Mouse (Mus musculus): Measurements from ENCODE around the gene Hoxd12.

GRCm38 (mm10) chr2:74655420-74655781 lies 19.4 kb upstream of the Hoxd12 start:
- no peak for TF ChIP-seq POLR2A (IDR thresholded peaks at IDR 0.05; ENCODE audit: control insufficient read depth in 1 of 2, insufficient read depth in 1 of 2, low read depth in 1 of 2, low read length in 2 of 2, poor library complexity in 1 of 2)
- no peak for TF ChIP-seq GABPA (IDR thresholded peaks at IDR 0.05; ENCODE audit: low read depth, low read length)
- no peak for TF ChIP-seq GATA1 (IDR thresholded peaks at IDR 0.05; ENCODE audit: low read depth, low read length)
- no peak for TF ChIP-seq CTCF (IDR thresholded peaks at IDR 0.05 in 2 of 3, conservative IDR thresholded peaks at IDR 0.05 in 1 of 3; ENCODE audit: control insufficient read depth in 1 of 3, insufficient read depth in 1 of 3, low read depth in 2 of 3, low read length in 3 of 3, poor library complexity in 1 of 3, severe bottlenecking in 1 of 3)
- no peak for TF ChIP-seq CHD1 (IDR thresholded peaks at IDR 0.05; ENCODE audit: low read depth, low read length)
- TF ChIP-seq USF1 (IDR thresholded peaks at IDR 0.05; ENCODE audit: low read depth, low read length): no peak
- TF ChIP-seq ELF1 (IDR thresholded peaks at IDR 0.05; ENCODE audit: low read depth, low read length): no peak
- no peak for TF ChIP-seq E2F4 (IDR thresholded peaks at IDR 0.05; ENCODE audit: borderline replicate concordance, low read depth, low read length)
- no peak for TF ChIP-seq TBP (IDR thresholded peaks at IDR 0.05; ENCODE audit: low read depth, low read length)
- TF ChIP-seq ZC3H11A (IDR thresholded peaks at IDR 0.05; ENCODE audit: low read depth, low read length): no peak
- TF ChIP-seq ZNF384 (IDR thresholded peaks at IDR 0.05; ENCODE audit: low read depth, low read length): no peak
- TF ChIP-seq MEF2A (IDR thresholded peaks at IDR 0.05; ENCODE audit: extremely low read depth, insufficient replicate concordance, low read depth, low read length, poor library complexity, severe bottlenecking): no peak
- TF ChIP-seq TAL1 (IDR thresholded peaks at IDR 0.05; ENCODE audit: low read length): no peak
- no peak for TF ChIP-seq POLR2AphosphoS5 (IDR thresholded peaks at IDR 0.05; ENCODE audit: borderline replicate concordance, low read depth, low read length)
